Mouse (Mus musculus) adrenal gland, adult (tissue): ENCODE measurements around the gene Rrp9.
A peak's percentile ranks its signal among the peaks of the same experiment; 100 is the strongest.

ENCODE experiments used
- DNase-seq, 2 experiments: peaks; one replicate each; pipeline ENCODE4 v3.0.0; 2022 to 2023; ENCODE audit warnings: low spot score in 1 of 2; ENCODE audit not compliant: inconsistent age in 2 of 2

Rrp9 gene

DNA sequence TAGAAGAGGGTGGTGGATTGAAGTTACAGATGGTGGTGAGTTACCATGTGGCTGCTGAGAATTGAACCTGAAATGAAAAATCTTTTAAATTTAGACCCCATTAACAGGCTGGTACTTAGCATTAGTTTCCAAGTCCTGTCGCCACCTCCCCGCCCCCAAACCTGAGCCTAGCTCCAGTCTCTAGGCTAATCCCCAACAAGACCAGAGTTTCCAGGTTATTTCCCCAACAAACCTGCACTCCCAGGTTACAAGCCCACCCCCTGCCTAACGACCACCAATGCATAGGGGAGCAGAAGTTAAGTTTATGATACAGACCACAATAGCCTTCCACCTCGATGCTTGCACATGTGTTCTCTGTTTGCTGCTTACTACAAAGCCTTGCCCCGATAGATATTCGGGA lies 37.8 kb downstream of the Rrp9 start:
- DNase-seq: no peak

DNA sequence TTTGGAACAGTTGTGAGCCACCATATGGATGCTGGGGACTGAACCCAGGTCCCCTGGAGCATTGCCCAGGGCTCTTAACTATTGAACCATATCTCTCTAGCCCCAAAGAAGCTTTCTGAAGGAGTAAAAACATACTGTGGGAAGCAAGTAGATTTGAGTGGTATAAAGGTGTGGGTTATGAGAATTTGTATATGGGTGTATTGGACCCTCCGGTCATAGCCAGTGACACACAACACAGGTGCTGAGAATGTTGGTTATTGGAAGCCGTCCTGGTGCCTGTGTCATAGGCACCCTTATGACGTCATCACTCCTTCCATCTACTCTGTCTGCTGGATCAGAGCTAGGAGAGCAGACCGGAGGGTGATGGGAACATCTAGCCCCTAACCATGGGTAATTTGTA lies 38.5 kb downstream of the Rrp9 start, which contains the start of gene Iqcf5:
Gene Iqcf5, plus strand, starts transcription at position 301 of the 400 bp plus-strand sequence.
- no peak for DNase-seq

DNA sequence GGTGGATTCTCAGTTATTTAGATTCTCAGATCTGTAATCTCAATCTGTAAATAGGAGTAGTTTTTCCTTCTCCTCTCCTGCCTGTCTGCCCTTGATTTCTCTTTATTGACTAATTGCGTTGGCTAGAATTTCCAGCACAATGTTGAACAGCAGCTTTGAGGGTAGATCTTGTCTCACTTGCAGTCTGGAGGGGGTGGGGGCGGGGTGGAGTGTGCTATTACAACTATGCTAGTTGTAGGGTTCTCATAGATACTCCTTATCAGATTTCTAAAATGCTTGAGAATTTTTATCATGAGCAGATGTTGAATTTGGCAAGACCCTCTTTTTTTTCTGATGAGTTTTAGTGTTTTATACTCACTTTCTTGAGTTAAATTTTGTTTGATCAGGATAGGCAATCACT lies 43.7 kb downstream of the Rrp9 start:
- no peak for DNase-seq

DNA sequence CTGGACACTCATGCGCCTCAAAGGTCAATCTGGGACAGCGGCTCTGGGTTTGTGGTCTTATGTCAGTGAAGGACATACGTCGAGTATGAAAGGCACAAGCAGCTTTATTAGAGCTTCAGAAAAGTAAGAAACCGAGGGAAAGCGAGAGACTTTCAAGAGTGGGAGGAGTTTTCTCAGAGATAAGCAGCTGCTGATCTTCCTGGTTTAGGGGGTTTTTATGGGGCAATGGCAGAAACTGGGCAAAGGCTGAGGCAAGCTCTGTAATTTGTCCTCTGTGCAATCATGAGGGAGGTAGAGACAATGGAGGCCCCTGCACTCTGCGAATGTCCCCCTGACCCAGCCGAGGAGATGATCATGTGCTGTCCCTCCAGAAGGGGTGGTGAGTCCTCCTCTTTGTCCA lies 44.1 kb downstream of the Rrp9 start:
- no peak for DNase-seq

DNA sequence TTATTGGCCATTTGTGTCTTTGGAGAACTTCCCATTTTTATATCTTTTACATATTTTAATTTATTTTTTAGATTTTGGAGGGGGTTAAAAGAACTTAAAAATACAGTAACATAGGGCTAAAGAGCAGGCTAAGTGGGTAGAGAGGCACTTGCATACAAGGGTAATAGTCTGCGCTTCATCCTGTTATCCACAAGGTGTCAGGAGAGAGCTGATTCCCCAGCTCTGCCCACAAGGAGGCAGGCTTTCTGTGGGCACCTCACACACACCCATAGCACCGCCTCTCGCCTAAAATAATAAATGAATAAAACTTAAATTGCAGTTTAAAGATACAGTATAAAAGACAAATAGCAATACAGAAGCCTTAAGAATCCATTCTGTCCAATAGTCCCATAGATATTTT lies 56.1 kb downstream of the Rrp9 start:
- peak; percentile 5 to 39 for DNase-seq

DNA sequence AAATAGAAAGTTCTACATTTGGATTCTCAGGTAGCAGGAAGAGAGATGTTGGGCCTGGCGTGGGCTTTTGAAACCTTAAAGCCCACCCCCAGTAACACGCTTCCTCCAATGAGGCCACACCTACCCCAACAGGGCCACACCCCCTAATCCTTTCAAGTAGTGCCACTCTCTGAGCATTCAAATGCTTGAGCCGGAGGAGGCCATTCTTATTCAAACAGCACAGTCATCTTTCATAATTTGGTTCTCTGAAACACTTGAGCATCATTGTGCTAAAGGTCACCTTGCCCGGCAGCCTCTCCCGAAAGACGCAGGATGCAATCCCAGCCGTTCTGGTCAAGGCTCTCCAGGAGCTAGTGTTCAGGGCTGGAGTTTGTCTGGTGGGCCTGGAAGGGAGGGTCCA lies 58.5 kb downstream of the Rrp9 start:
- no peak for DNase-seq

DNA sequence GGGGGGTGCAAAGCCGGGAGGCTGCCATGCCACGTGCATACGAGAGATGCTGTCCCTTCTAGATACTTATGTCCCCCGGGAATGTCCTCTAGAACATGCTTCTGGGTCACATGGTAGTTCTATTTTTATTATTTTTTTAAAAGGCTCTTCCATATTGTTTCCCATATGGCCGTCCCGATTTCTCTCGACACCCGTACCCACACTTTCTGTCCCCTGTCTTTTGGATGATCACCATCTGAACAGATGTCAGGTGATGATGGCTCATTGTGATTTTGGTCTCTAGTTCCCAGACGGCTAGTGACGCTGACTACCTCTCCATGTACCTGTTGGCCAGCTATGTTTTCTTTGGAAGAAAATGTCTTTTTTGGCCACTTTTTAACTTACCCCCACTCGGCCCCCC lies 59.2 kb downstream of the Rrp9 start:
- no peak for DNase-seq
